Mouse (Mus musculus) kidney, adult 2 months (tissue): ENCODE measurements around the gene Angptl2. TPM values are rescaled to one million over a fixed set of nuclear protein-coding genes. Genes with fewer than 3 reads are reported as not detected.

Experiments used
- DNase-seq: peaks from one replicate; pipeline ENCODE4 v3.0.0; 2021
- H3K27ac ChIP-seq: fragments of 200-500 bp; 2 replicates; pipeline ENCODE4 v1.5.1; 2012; ENCODE audit warnings: low read depth, low read length, control low read depth, inconsistent platforms; ENCODE audit not compliant: insufficient read depth
- H3K27me3 ChIP-seq: fragments of 200-500 bp; replicated peaks from 2 replicates; pipeline ENCODE4 v1.6.1; 2012; ENCODE audit warnings: mild to moderate bottlenecking, moderate library complexity, low read length, inconsistent platforms; ENCODE audit not compliant: control insufficient read depth, insufficient read depth
- H3K36me3 ChIP-seq: fragments of 200-500 bp; 2 replicates; pipeline ENCODE4 v1.6.1; 2012; ENCODE audit warnings: mild to moderate bottlenecking, moderate library complexity, low read length, inconsistent platforms; ENCODE audit not compliant: control insufficient read depth, insufficient read depth
- H3K4me1 ChIP-seq: fragments of 200-500 bp; 2 replicates; pipeline ENCODE4 v1.6.1; 2011; ENCODE audit warnings: low read length; ENCODE audit not compliant: control insufficient read depth, insufficient read depth
- H3K4me3 ChIP-seq: fragments of 200-500 bp; 2 replicates; pipeline ENCODE4 v1.5.1; 2011; ENCODE audit warnings: mild to moderate bottlenecking, low read depth, low read length, control low read depth; ENCODE audit not compliant: insufficient read depth
- CTCF ChIP-seq: fragments of 200-500 bp; conservative IDR thresholded peaks from 2 replicates; pipeline ENCODE4 v1.5.1; 2011; ENCODE audit warnings: low read depth, mild to moderate bottlenecking, control low read depth, low read length, moderate library complexity, mixed read lengths; ENCODE audit not compliant: insufficient read depth, insufficient read length
- POLR2A ChIP-seq: fragments of 200-500 bp; IDR thresholded peaks from one replicate; pipeline ENCODE4 v1.6.1; 2011; ENCODE audit warnings: low read depth, low read length, control low read depth
- WGBS: fragments of 180-500 bp; shearing (Covaris S2); methylation state at CpG from one replicate; pipeline ENCODE4 v1.1.7; 2018; 5-methylcytosine and 5-hydroxymethylcytosine counted together
- polyA plus RNA-seq: library from polyadenylated mRNA; depleted of rRNA; stranded (reverse); fragments of >200 nt; gene quantifications from 2 replicates; pipeline ENCODE4 v1.2.3, GENCODE M21; 2012

Angptl2 gene
- polyA plus RNA-seq, 1 experiment: 93.0 TPM

GRCm38 (mm10) chr2:33271511-33271910, 55.6 kb downstream of the Angptl2 start:
- H3K27ac ChIP-seq: no peak overlapping the region
- no peaks in the 10 kb centered on the region for H3K36me3 ChIP-seq
- WGBS: 87% methylated on average over 1 of the region's 1 CpGs
- no peak for TF ChIP-seq CTCF
- no peak for TF ChIP-seq POLR2A
- H3K4me3 ChIP-seq: no peak overlapping the region
- no peaks in the 10 kb centered on the region for H3K27me3 ChIP-seq
- H3K4me1 ChIP-seq: no peaks in the 10 kb centered on the region
- no peak for DNase-seq

- no peak overlapping the region for H3K27ac ChIP-seq
- H3K27me3 ChIP-seq: no peaks in the 10 kb centered on the region
- TF ChIP-seq CTCF: no peak
- TF ChIP-seq POLR2A: no peak
- no peak for DNase-seq
- WGBS: 66% methylated on average over 4 of the region's 4 CpGs
- no peaks in the 10 kb centered on the region for H3K4me1 ChIP-seq
- H3K36me3 ChIP-seq: no peaks in the 10 kb centered on the region
- no peak overlapping the region for H3K4me3 ChIP-seq
Measured at GRCm38 (mm10) chr2:33272665-33273439, 57.0 kb downstream of the Angptl2 start.

GRCm38 (mm10) chr2:33274719-33275490, 59.0 kb downstream of the Angptl2 start:
- H3K27me3 ChIP-seq: no peaks in the 10 kb centered on the region
- DNase-seq: no peak
- no peaks in the 10 kb centered on the region for H3K4me1 ChIP-seq
- no peaks in the 10 kb centered on the region for H3K36me3 ChIP-seq
- WGBS: 92% methylated on average over 12 of the region's 12 CpGs
- H3K27ac ChIP-seq: no peak overlapping the region
- no peak for TF ChIP-seq POLR2A
- TF ChIP-seq CTCF: no peak
- no peak overlapping the region for H3K4me3 ChIP-seq

GRCm38 (mm10) chr2:33279758-33280157, 63.9 kb downstream of the Angptl2 start:
- 90% methylated on average over 10 of the region's 10 CpGs for WGBS
- H3K27ac ChIP-seq: no peak overlapping the region
- no peaks in the 10 kb centered on the region for H3K36me3 ChIP-seq
- H3K27me3 ChIP-seq: no peaks in the 10 kb centered on the region
- TF ChIP-seq POLR2A: no peak
- DNase-seq: no peak
- H3K4me1 ChIP-seq: no peaks in the 10 kb centered on the region
- H3K4me3 ChIP-seq: no peak overlapping the region

- Histone ChIP-seq H3K27ac (no peak overlapping the region), H3K4me3 (no peak overlapping the region), H3K4me1 (no peaks in the 10 kb centered on the region), H3K27me3 (no peaks in the 10 kb centered on the region), H3K36me3 (no peaks in the 10 kb centered on the region)
- 86% methylated on average over 2 of the region's 2 CpGs for WGBS
- DNase-seq: no peak
- TF ChIP-seq POLR2A (no peak), CTCF (no peak)
Measured at GRCm38 (mm10) chr2:33280525-33280924, 64.7 kb downstream of the Angptl2 start.

- Histone ChIP-seq H3K36me3 (no peaks in the 10 kb centered on the region), H3K27ac (no peak overlapping the region), H3K27me3 (no peaks in the 10 kb centered on the region), H3K4me3 (no peak overlapping the region), H3K4me1 (no peaks in the 10 kb centered on the region)
- WGBS: 95% methylated on average over 5 of the region's 5 CpGs
- TF ChIP-seq POLR2A (no peak), CTCF (no peak)
- no peak for DNase-seq
Measured at GRCm38 (mm10) chr2:33281807-33282206, 65.9 kb downstream of the Angptl2 start.

- Histone ChIP-seq H3K4me3 (no peak overlapping the region), H3K27ac (no peak overlapping the region), H3K36me3 (no peaks in the 10 kb centered on the region), H3K27me3 (no peaks in the 10 kb centered on the region), H3K4me1 (no peaks in the 10 kb centered on the region)
- WGBS: 55% methylated on average over 4 of the region's 4 CpGs
- TF ChIP-seq POLR2A (no peak), CTCF (no peak)
- peak; percentile 55 for DNase-seq
Measured at GRCm38 (mm10) chr2:33282877-33283276, 67.0 kb downstream of the Angptl2 start.
